Mouse (Mus musculus) heart, postnatal 0 days (tissue): ENCODE results near the gene Tns1.

Experiments used
- CTCF ChIP-seq: IDR thresholded peaks from 2 replicates; pipeline ENCODE4 v1.5.1; 2016; ENCODE audit warnings: antibody characterized with exemption, control low read depth, low read depth
- EP300 ChIP-seq: IDR thresholded peaks from 2 replicates; pipeline ENCODE4 v1.6.1; 2016; ENCODE audit warnings: antibody characterized with exemption, low read depth

- TF ChIP-seq CTCF, result no peak
- TF ChIP-seq EP300, result no peak
Observed at GRCm38 (mm10) chr1:73951178-73951577, 173.1 kb downstream of the Tns1 start.
